Mouse (Mus musculus) limb, embryonic 10.5 days (tissue): ENCODE results near the gene Spatc1l. TPM values are rescaled to one million over a fixed set of nuclear protein-coding genes. Genes with fewer than 3 reads are reported as not detected.

Experiments used
- polyA plus RNA-seq: library from polyadenylated mRNA; unstranded; fragments of >200 nt; fragmentation: Nextera tagmentation; extraction: Ambion mirVana; gene quantifications from 2 replicates; pipeline ENCODE4 v1.2.1, GENCODE M21; 2016

The Spatc1l gene
- polyA plus RNA-seq, 1 experiment from 2014 or later, result not detected

Other genes with a start within 250 kb of the Spatc1l start
- 5.1 and 7.6 TPM in 2 replicates for gene Dip2a, start 217.0 kb upstream of the Spatc1l start, polyA plus RNA-seq
- 2.3 TPM in 1 of 2 replicates, not detected in the other for gene AC141477.1, start 121.8 kb upstream of the Spatc1l start, polyA plus RNA-seq
- 26.8 and 28.9 TPM in 2 replicates for gene Pcnt, start 119.5 kb upstream of the Spatc1l start, polyA plus RNA-seq
- gene 2610028H24Rik, start 113.2 kb upstream of the Spatc1l start, polyA plus RNA-seq, result not detected in 2 replicates
- gene Mcm3ap, start 93.3 kb upstream of the Spatc1l start, polyA plus RNA-seq, result 78.7 and 79.1 TPM in 2 replicates
- gene Ybey, start 93.2 kb upstream of the Spatc1l start, polyA plus RNA-seq, result 11.5 and 11.6 TPM in 2 replicates
- 51.2 and 52.5 TPM in 2 replicates for gene Lss, start 30.7 kb upstream of the Spatc1l start, polyA plus RNA-seq
- gene Ftcd, start 13.4 kb downstream of the Spatc1l start, polyA plus RNA-seq, result 0.10 TPM in 1 of 2 replicates, not detected in the other
- gene Col6a2, start 61.4 kb downstream of the Spatc1l start, polyA plus RNA-seq, result 5.5 and 9.5 TPM in 2 replicates
- 4.1 and 7.8 TPM in 2 replicates for gene Col6a1, start 163.9 kb downstream of the Spatc1l start, polyA plus RNA-seq